Mouse (Mus musculus): Measurements from ENCODE around the gene Mettl25. TPM values are rescaled to one million over a fixed set of nuclear protein-coding genes. Genes with fewer than 3 reads are reported as not detected.

The Mettl25 gene
- polyA plus RNA-seq, 1 experiment from 2014 or later, result 16.4 TPM

GRCm38 (mm10) chr10:105763959-105764358 is 77.2 kb downstream of the Mettl25 start:
- H3K27ac ChIP-seq (ENCODE audit: low read depth, low read length), result no peak overlapping the region
- 84% methylated on average over 2 of the region's 2 CpGs for WGBS
- no peak overlapping the region for H3K4me3 ChIP-seq (ENCODE audit: low read length)
- H3K9ac ChIP-seq (ENCODE audit: low read depth, low read length), result no peak overlapping the region
- H3K9me3 ChIP-seq (ENCODE audit: control insufficient read depth, low read length), result no peaks in the 10 kb centered on the region
- no peak for ATAC-seq (ENCODE audit: low FRiP score, low TSS enrichment)
- no peak overlapping the region for H3K4me2 ChIP-seq (replicated peaks; ENCODE audit: low read depth, low read length)
- no peaks in the 10 kb centered on the region for H3K36me3 ChIP-seq (ENCODE audit: control insufficient read depth, insufficient read depth, low read length)
- no peaks in the 10 kb centered on the region for H3K4me1 ChIP-seq (ENCODE audit: control insufficient read depth, insufficient read depth, low read length)
- no peaks in the 10 kb centered on the region for H3K27me3 ChIP-seq (ENCODE audit: control insufficient read depth, insufficient read depth, low read length)

DNA sequence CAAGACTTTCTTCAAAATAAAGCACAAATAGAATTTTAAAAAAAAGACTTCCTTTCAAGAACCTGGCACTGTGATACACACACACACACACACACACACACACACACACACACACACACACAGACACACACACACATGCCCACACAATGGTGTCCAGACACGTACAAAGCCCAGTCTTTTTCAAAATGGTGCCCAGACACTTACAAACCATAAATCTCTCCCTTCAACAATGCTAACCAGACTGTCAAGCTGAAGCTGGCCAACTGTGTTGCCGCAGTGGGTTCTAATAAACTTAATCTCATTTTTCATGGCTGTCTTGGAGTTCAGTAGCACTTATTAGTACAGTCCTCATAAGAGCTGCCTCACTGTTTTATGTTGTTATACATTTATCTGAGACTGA is 80.7 kb downstream of the Mettl25 start:
- Histone ChIP-seq H3K4me1 (ENCODE audit: control insufficient read depth, insufficient read depth, low read length) (no peaks in the 10 kb centered on the region), H3K36me3 (ENCODE audit: control insufficient read depth, insufficient read depth, low read length) (no peaks in the 10 kb centered on the region), H3K27ac (ENCODE audit: low read depth, low read length) (no peak overlapping the region), H3K27me3 (ENCODE audit: control insufficient read depth, insufficient read depth, low read length) (no peaks in the 10 kb centered on the region), H3K9ac (ENCODE audit: low read depth, low read length) (no peak overlapping the region), H3K4me3 (ENCODE audit: low read length) (no peak overlapping the region), H3K4me2 (replicated peaks; ENCODE audit: low read depth, low read length) (no peak overlapping the region), H3K9me3 (ENCODE audit: control insufficient read depth, low read length) (no peaks in the 10 kb centered on the region)
- no peak for ATAC-seq (ENCODE audit: low FRiP score, low TSS enrichment)
- 58% methylated on average over 2 of the region's 2 CpGs for WGBS

DNA sequence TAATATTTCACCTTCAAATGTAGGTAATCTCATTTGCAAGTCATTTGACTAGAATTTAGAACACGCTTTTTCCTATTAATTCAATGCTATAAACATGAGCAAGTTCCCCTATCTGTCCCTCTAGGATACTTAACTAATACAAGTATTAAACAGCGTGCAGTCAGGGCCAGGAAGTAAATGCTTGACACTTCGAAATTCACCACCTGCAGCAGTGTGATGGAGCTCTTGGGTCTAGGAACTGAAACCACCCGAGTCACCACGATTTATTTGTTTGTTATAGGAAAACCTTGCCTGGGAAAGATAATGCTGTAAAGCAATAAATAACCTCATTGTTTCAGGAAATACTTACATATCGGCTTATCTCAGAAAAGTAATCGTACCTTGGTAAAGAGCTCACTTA is 81.1 kb downstream of the Mettl25 start:
- H3K27ac ChIP-seq (ENCODE audit: low read depth, low read length), result no peak overlapping the region
- no peaks in the 10 kb centered on the region for H3K4me1 ChIP-seq (ENCODE audit: control insufficient read depth, insufficient read depth, low read length)
- no peak overlapping the region for H3K4me3 ChIP-seq (ENCODE audit: low read length)
- H3K36me3 ChIP-seq (ENCODE audit: control insufficient read depth, insufficient read depth, low read length), result no peaks in the 10 kb centered on the region
- WGBS, result 55% methylated on average over 7 of the region's 7 CpGs
- no peak overlapping the region for H3K4me2 ChIP-seq (replicated peaks; ENCODE audit: low read depth, low read length)
- no peak overlapping the region for H3K9ac ChIP-seq (ENCODE audit: low read depth, low read length)
- ATAC-seq (ENCODE audit: low FRiP score, low TSS enrichment), result no peak
- H3K9me3 ChIP-seq (ENCODE audit: control insufficient read depth, low read length), result no peaks in the 10 kb centered on the region
- H3K27me3 ChIP-seq (ENCODE audit: control insufficient read depth, insufficient read depth, low read length), result no peaks in the 10 kb centered on the region

GRCm38 (mm10) chr10:105753831-105754605 is 87.2 kb downstream of the Mettl25 start:
- ATAC-seq (ENCODE audit: low FRiP score, low TSS enrichment), result no peak
- WGBS, result 75% methylated on average over 5 of the region's 5 CpGs

GRCm38 (mm10) chr10:105746019-105746418 is 95.2 kb downstream of the Mettl25 start:
- ATAC-seq (ENCODE audit: low FRiP score, low TSS enrichment), result no peak
- no peak overlapping the region for H3K4me2 ChIP-seq (replicated peaks; ENCODE audit: low read depth, low read length)
- H3K4me1 ChIP-seq (ENCODE audit: control insufficient read depth, insufficient read depth, low read length), result no peaks in the 10 kb centered on the region
- no peak overlapping the region for H3K27ac ChIP-seq (ENCODE audit: low read depth, low read length)
- no peak overlapping the region for H3K4me3 ChIP-seq (ENCODE audit: low read length)
- no peaks in the 10 kb centered on the region for H3K9me3 ChIP-seq (ENCODE audit: control insufficient read depth, low read length)
- no peaks in the 10 kb centered on the region for H3K36me3 ChIP-seq (ENCODE audit: control insufficient read depth, insufficient read depth, low read length)
- no peak overlapping the region for H3K9ac ChIP-seq (ENCODE audit: low read depth, low read length)
- 70% methylated on average over 1 of the region's 1 CpGs for WGBS
- no peaks in the 10 kb centered on the region for H3K27me3 ChIP-seq (ENCODE audit: control insufficient read depth, insufficient read depth, low read length)

More at GRCm38 (mm10) chr10:105753831-105754605, 87.2 kb downstream of the Mettl25 start:
- no peak overlapping the region for H3K4me3 ChIP-seq (ENCODE audit: low read length)
- no peaks in the 10 kb centered on the region for H3K27me3 ChIP-seq (ENCODE audit: control insufficient read depth, insufficient read depth, low read length)
- H3K27ac ChIP-seq (ENCODE audit: low read depth, low read length), result no peak overlapping the region
- no peak overlapping the region for H3K4me2 ChIP-seq (replicated peaks; ENCODE audit: low read depth, low read length)
- no peaks in the 10 kb centered on the region for H3K36me3 ChIP-seq (ENCODE audit: control insufficient read depth, insufficient read depth, low read length)
- no peak overlapping the region for H3K9ac ChIP-seq (ENCODE audit: low read depth, low read length)
- H3K9me3 ChIP-seq (ENCODE audit: control insufficient read depth, low read length), result no peaks in the 10 kb centered on the region
- no peaks in the 10 kb centered on the region for H3K4me1 ChIP-seq (ENCODE audit: control insufficient read depth, insufficient read depth, low read length)

- Histone ChIP-seq H3K9ac (ENCODE audit: low read depth, low read length) (no peak overlapping the region), H3K36me3 (ENCODE audit: control insufficient read depth, insufficient read depth, low read length) (no peaks in the 10 kb centered on the region), H3K27ac (ENCODE audit: low read depth, low read length) (no peak overlapping the region), H3K4me1 (ENCODE audit: control insufficient read depth, insufficient read depth, low read length) (no peaks in the 10 kb centered on the region), H3K27me3 (ENCODE audit: control insufficient read depth, insufficient read depth, low read length) (no peaks in the 10 kb centered on the region), H3K4me3 (ENCODE audit: low read length) (no peak overlapping the region), H3K9me3 (ENCODE audit: control insufficient read depth, low read length) (no peaks in the 10 kb centered on the region), H3K4me2 (replicated peaks; ENCODE audit: low read depth, low read length) (no peak overlapping the region)
- ATAC-seq (ENCODE audit: low FRiP score, low TSS enrichment), result no peak
- 66% methylated on average over 6 of the region's 6 CpGs for WGBS
Observed at GRCm38 (mm10) chr10:105741736-105742135, 99.4 kb downstream of the Mettl25 start.

DNA sequence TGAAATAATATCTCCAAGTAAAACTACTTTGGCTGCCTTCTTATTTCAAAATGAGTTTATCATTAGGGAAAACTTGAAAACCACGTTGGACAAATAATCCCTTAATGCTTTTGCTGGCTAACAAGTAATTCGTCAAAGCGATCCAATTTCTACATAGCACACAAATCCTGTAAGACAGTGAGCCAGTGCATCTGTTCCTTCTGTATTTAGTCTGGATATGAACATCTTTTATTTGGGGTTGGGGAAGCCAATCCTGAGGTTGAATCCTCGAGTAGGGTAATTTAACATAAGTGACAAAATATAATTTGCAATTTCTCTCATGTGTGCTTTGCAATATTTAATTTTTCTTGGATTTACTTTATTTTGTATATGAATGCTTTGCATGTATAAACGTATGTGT is 102.2 kb downstream of the Mettl25 start:
- no peak for ATAC-seq (ENCODE audit: low FRiP score, low TSS enrichment)
- H3K27me3 ChIP-seq (ENCODE audit: control insufficient read depth, insufficient read depth, low read length), result no peaks in the 10 kb centered on the region
- no peaks in the 10 kb centered on the region for H3K4me1 ChIP-seq (ENCODE audit: control insufficient read depth, insufficient read depth, low read length)
- H3K9me3 ChIP-seq (ENCODE audit: control insufficient read depth, low read length), result no peaks in the 10 kb centered on the region
- no peak overlapping the region for H3K4me3 ChIP-seq (ENCODE audit: low read length)
- H3K4me2 ChIP-seq (replicated peaks; ENCODE audit: low read depth, low read length), result no peak overlapping the region
- 68% methylated on average over 5 of the region's 5 CpGs for WGBS
- H3K36me3 ChIP-seq (ENCODE audit: control insufficient read depth, insufficient read depth, low read length), result no peaks in the 10 kb centered on the region
- no peak overlapping the region for H3K9ac ChIP-seq (ENCODE audit: low read depth, low read length)
- no peak overlapping the region for H3K27ac ChIP-seq (ENCODE audit: low read depth, low read length)

DNA sequence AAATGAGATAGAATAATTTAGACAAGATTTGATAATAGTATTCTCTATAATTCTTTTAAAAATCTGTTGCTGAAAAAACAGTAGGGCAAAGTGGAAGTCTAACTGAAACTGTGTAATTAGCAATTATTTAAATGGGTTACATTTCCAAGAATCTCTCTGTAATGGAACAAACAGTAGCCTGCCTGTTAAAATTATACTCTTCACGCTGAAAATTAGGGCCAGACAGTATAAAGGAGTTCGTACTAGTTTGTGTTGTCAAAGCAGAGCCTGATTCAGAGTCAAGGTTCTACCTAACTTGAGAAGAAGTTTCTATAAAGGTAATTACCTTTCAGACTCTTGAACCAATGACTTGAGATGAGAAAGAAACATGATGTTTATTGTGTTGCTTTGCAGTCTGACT is 113.4 kb downstream of the Mettl25 start:
- Histone ChIP-seq H3K27me3 (ENCODE audit: control insufficient read depth, insufficient read depth, low read length) (no peaks in the 10 kb centered on the region), H3K36me3 (ENCODE audit: control insufficient read depth, insufficient read depth, low read length) (no peaks in the 10 kb centered on the region), H3K9me3 (ENCODE audit: control insufficient read depth, low read length) (no peaks in the 10 kb centered on the region), H3K4me2 (replicated peaks; ENCODE audit: low read depth, low read length) (no peak overlapping the region), H3K4me3 (ENCODE audit: low read length) (no peak overlapping the region), H3K4me1 (ENCODE audit: control insufficient read depth, insufficient read depth, low read length) (no peaks in the 10 kb centered on the region), H3K27ac (ENCODE audit: low read depth, low read length) (no peak overlapping the region), H3K9ac (ENCODE audit: low read depth, low read length) (no peak overlapping the region)
- 88% methylated on average over 2 of the region's 2 CpGs for whole genome bisulfite sequencing
- no peak for ATAC-seq (ENCODE audit: low FRiP score, low TSS enrichment)

DNA sequence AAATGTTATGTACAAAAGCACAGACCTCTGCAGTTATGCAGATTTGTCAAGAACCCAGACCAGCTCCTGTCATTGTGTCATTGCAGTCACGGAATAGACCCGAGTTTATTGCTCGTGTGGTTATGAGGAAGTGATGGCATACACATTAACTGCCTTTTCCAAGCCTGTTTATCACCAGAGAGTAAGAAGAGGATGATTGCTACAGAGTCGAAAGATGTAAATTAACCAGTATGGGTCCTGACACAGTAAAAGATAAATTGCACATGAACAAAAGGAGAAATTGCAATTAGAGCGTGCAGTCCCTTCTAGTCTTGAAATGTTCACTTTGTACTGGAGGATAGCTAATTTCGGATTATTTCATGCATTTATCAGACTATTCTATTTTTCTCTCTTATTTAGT is 113.8 kb downstream of the Mettl25 start:
- no peaks in the 10 kb centered on the region for H3K27me3 ChIP-seq (ENCODE audit: control insufficient read depth, insufficient read depth, low read length)
- no peak overlapping the region for H3K4me3 ChIP-seq (ENCODE audit: low read length)
- no peak overlapping the region for H3K27ac ChIP-seq (ENCODE audit: low read depth, low read length)
- no peaks in the 10 kb centered on the region for H3K9me3 ChIP-seq (ENCODE audit: control insufficient read depth, low read length)
- H3K4me2 ChIP-seq (replicated peaks; ENCODE audit: low read depth, low read length), result no peak overlapping the region
- no peak for ATAC-seq (ENCODE audit: low FRiP score, low TSS enrichment)
- 84% methylated on average over 6 of the region's 6 CpGs for WGBS
- no peak overlapping the region for H3K9ac ChIP-seq (ENCODE audit: low read depth, low read length)
- no peaks in the 10 kb centered on the region for H3K36me3 ChIP-seq (ENCODE audit: control insufficient read depth, insufficient read depth, low read length)
- H3K4me1 ChIP-seq (ENCODE audit: control insufficient read depth, insufficient read depth, low read length), result no peaks in the 10 kb centered on the region

All from kidney, embryonic 14.5 days (tissue).